Mouse (Mus musculus): ENCODE data around the gene Rwdd4a. TPM values are rescaled to one million over a fixed set of nuclear protein-coding genes. Genes with fewer than 3 reads are reported as not detected.

Rwdd4a gene
- polyA plus RNA-seq (2016; fragmentation: Nextera tagmentation; extraction: Ambion mirVana): 32.9 and 34.1 TPM in 2 replicates

DNA sequence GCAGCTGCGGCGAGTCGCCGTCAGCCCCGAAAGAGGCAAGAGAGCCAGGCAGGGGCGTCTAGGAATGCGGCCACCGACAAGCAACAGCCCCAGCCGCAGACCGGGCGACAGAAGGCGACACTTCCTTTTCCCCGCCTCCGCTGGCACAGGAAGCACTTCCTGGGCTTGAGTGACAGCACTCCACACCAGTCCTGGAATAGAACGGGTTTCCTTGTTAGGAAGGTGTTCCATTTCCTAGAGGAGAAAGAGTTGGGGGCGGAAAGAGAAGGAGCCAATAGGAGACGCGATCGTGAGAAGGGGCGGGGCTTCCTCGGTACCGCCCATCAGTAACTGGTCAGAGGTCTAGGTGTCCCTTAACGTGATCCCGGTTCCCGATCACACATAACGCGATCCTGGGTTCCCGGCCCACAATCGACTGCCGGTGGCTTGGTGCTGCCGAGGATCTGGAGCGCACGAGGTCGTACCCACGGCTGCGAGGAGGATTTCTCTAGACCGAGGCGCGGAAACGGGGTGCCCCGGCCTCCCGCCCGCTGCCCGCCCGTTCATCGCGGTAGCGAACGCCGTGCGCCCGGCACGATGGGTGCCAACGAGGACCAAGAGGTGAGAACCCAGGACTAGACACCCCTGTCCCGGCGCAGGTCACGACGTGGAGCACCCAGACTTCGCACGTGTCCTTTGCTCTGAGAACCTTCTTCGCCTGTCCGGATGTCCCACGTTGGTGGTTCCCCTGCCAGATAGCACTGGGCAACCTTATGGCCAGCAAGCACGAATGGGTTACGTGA, at the start of gene Rwdd4a, which contains the start of gene Trappc11:
Gene Rwdd4a, plus strand, starts transcription at position 321 of the 782 bp plus-strand sequence.
Gene Trappc11, minus strand, starts transcription at position 127 of the 782 bp plus-strand sequence.
- peak; percentile 99 for ATAC-seq (ENCODE audit: insufficient number of reproducible peaks, low FRiP score)
- Histone ChIP-seq H3K9ac (peak within 1 kb of the TSS; percentile 93), H3K4me1 (replicated peaks) (peaks cover 16% of the 10 kb centered on the region), H3K4me2 (peak within 1 kb of the TSS; percentile 93), H3K27ac (ENCODE audit: poor library complexity, severe bottlenecking) (peak within 1 kb of the TSS; percentile 95), H3K27me3 (replicated peaks) (no peaks in the 10 kb centered on the region), H3K4me3 (peak within 1 kb of the TSS; percentile 94), H3K36me3 (peaks cover 29% of the 10 kb centered on the region), H3K9me3 (replicated peaks) (no peaks in the 10 kb centered on the region)
- under 1% methylated on average over 65 of the region's 65 CpGs for WGBS

- WGBS: 93% methylated on average over 3 of the region's 3 CpGs
- H3K27me3 ChIP-seq (replicated peaks): no peaks in the 10 kb centered on the region
- no peak for ATAC-seq (ENCODE audit: insufficient number of reproducible peaks, low FRiP score)
- peaks cover 43% of the 10 kb centered on the region for H3K36me3 ChIP-seq
- no peaks in the 10 kb centered on the region for H3K4me1 ChIP-seq (replicated peaks)
- H3K9ac ChIP-seq: no peak overlapping the region
- peaks cover 13% of the 10 kb centered on the region for H3K9me3 ChIP-seq (replicated peaks)
- H3K4me3 ChIP-seq: no peak overlapping the region
- H3K27ac ChIP-seq (ENCODE audit: poor library complexity, severe bottlenecking): no peak overlapping the region
- no peak overlapping the region for H3K4me2 ChIP-seq
These were observed 46.2 kb upstream of the Rwdd4a start for GRCm38 (mm10) chr8:47487231-47487630.

- 87% methylated on average over 12 of the region's 12 CpGs for WGBS
- no peaks in the 10 kb centered on the region for H3K9me3 ChIP-seq (replicated peaks)
- H3K27me3 ChIP-seq (replicated peaks): no peaks in the 10 kb centered on the region
- peaks cover 5% of the 10 kb centered on the region for H3K4me1 ChIP-seq (replicated peaks)
- no peak overlapping the region for H3K9ac ChIP-seq
- H3K4me2 ChIP-seq: no peak overlapping the region
- ATAC-seq (ENCODE audit: insufficient number of reproducible peaks, low FRiP score): no peak
- no peak overlapping the region for H3K27ac ChIP-seq (ENCODE audit: poor library complexity, severe bottlenecking)
- no peak overlapping the region for H3K4me3 ChIP-seq
- H3K36me3 ChIP-seq: peaks cover 79% of the 10 kb centered on the region
These were observed 40.4 kb upstream of the Rwdd4a start for GRCm38 (mm10) chr8:47493106-47493505.

DNA sequence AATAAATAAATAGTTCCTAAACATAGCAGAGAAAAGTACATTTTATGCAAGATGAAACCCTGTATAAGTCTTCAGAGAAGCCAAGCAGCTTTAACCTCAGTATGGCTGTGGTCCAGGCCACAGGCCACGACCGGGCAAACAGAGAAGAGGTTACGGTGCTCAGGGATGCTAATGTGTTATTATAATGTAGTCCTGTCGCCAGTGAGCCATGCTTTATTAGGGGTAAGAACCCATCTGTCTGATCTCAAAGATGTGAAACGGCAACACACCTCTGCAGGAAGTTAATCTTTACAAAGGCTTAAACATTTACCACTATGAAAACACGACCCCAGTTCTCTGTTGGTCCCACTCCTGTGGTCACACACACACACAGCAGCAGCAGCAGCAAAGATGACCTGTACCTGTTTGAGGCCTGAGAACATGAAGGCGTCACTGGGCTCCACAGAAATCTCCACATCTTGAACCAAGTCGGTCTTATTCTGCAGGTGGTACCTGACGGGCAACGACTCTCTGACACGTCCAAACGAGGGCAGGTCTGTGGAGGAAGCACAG, 38.8 kb upstream of the Rwdd4a start:
- no peak overlapping the region for H3K4me2 ChIP-seq
- no peak overlapping the region for H3K4me3 ChIP-seq
- peaks cover 5% of the 10 kb centered on the region for H3K4me1 ChIP-seq (replicated peaks)
- 86% methylated on average over 12 of the region's 12 CpGs for WGBS
- H3K9ac ChIP-seq: no peak overlapping the region
- peaks cover 88% of the 10 kb centered on the region for H3K36me3 ChIP-seq
- no peak for ATAC-seq (ENCODE audit: insufficient number of reproducible peaks, low FRiP score)
- no peaks in the 10 kb centered on the region for H3K27me3 ChIP-seq (replicated peaks)
- no peak overlapping the region for H3K27ac ChIP-seq (ENCODE audit: poor library complexity, severe bottlenecking)
- no peaks in the 10 kb centered on the region for H3K9me3 ChIP-seq (replicated peaks)

DNA sequence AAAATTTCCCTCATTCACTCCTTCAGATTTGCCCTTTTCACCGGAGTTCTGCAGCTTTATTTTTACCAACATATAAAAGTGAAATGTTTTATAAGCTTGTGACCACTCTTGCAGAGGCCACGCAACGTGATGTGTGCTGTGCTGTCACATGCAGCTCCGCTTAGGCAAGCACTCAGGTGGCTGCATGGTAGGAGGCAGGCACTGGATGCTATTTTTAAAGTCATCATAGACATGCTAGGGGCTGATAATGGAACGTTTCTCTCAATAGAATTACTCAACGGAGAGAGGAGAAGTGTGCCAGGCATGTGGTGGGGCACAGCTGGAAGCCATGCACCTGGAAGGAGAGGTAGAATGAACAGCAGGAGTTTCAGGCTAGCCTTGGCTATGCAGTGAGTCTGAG, 38.0 kb upstream of the Rwdd4a start:
- H3K27ac ChIP-seq (ENCODE audit: poor library complexity, severe bottlenecking): no peak overlapping the region
- peaks cover 5% of the 10 kb centered on the region for H3K4me1 ChIP-seq (replicated peaks)
- no peaks in the 10 kb centered on the region for H3K9me3 ChIP-seq (replicated peaks)
- no peak overlapping the region for H3K9ac ChIP-seq
- no peak overlapping the region for H3K4me3 ChIP-seq
- no peak for ATAC-seq (ENCODE audit: insufficient number of reproducible peaks, low FRiP score)
- 60% methylated on average over 6 of the region's 6 CpGs for WGBS
- H3K27me3 ChIP-seq (replicated peaks): no peaks in the 10 kb centered on the region
- H3K4me2 ChIP-seq: no peak overlapping the region
- H3K36me3 ChIP-seq: peaks cover 91% of the 10 kb centered on the region

DNA sequence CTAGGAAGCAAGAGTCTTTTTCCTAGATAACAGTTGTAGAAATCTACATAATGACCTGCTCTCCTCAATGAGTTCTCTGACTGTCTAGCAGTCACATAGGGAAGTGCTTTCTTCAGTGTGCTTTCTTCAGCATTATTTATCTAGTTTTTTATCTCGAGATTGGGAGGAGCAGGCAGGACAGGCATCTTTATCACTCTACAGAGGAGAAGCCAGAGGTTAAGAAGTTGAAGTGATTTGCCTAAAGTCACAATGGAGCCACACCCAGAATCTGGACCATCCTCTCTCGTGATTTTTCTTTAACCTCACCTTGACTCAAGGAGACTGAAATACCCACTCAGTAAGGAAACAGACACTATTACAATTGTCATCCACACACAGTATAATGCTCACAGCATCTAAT, 31.5 kb upstream of the Rwdd4a start:
- Histone ChIP-seq H3K4me2 (no peak overlapping the region), H3K9ac (no peak overlapping the region), H3K27me3 (replicated peaks) (no peaks in the 10 kb centered on the region), H3K4me3 (no peak overlapping the region), H3K4me1 (replicated peaks) (no peaks in the 10 kb centered on the region), H3K27ac (ENCODE audit: poor library complexity, severe bottlenecking) (no peak overlapping the region), H3K9me3 (replicated peaks) (no peaks in the 10 kb centered on the region), H3K36me3 (peaks cover 87% of the 10 kb centered on the region)
- no peak for ATAC-seq (ENCODE audit: insufficient number of reproducible peaks, low FRiP score)
- 53% methylated on average over 2 of the region's 2 CpGs for WGBS

- Histone ChIP-seq H3K4me3 (no peak overlapping the region), H3K36me3 (peaks cover 87% of the 10 kb centered on the region), H3K9ac (no peak overlapping the region), H3K4me1 (replicated peaks) (no peaks in the 10 kb centered on the region), H3K27ac (ENCODE audit: poor library complexity, severe bottlenecking) (no peak overlapping the region), H3K9me3 (replicated peaks) (no peaks in the 10 kb centered on the region), H3K4me2 (no peak overlapping the region), H3K27me3 (replicated peaks) (no peaks in the 10 kb centered on the region)
- ATAC-seq (ENCODE audit: insufficient number of reproducible peaks, low FRiP score): no peak
- 93% methylated on average over 13 of the region's 13 CpGs for WGBS
These were observed 30.9 kb upstream of the Rwdd4a start for GRCm38 (mm10) chr8:47502546-47502945.

DNA sequence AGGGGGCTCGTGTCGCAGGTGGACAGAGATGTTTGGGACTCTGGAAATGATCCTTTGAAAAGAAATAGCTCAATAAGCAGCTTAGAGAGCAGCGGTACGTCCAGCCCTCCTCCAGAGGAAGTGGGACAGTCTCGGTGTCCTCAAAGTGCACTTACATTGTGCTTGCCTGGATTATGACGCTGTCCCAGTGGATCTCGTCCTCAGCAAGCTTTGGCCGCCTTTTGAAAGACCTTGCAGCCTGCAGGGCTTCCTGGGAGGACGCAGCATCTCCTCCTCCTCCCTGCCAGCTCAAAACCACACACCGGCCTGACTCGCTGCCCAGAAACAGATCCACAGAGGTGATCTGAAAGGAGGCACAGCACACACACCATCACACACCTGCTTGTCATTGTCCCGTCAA, 28.0 kb upstream of the Rwdd4a start:
- no peak for ATAC-seq (ENCODE audit: insufficient number of reproducible peaks, low FRiP score)
- Histone ChIP-seq H3K4me2 (no peak overlapping the region), H3K4me1 (replicated peaks) (no peaks in the 10 kb centered on the region), H3K27me3 (replicated peaks) (no peaks in the 10 kb centered on the region), H3K27ac (ENCODE audit: poor library complexity, severe bottlenecking) (no peak overlapping the region), H3K9me3 (replicated peaks) (no peaks in the 10 kb centered on the region), H3K9ac (no peak overlapping the region), H3K4me3 (no peak overlapping the region), H3K36me3 (peaks cover 84% of the 10 kb centered on the region)
- WGBS: 87% methylated on average over 12 of the region's 12 CpGs

- 88% methylated on average over 9 of the region's 9 CpGs for WGBS
These were observed 22.5 kb upstream of the Rwdd4a start for GRCm38 (mm10) chr8:47510930-47511329.

GRCm38 (mm10) chr8:47513601-47514000, 19.9 kb upstream of the Rwdd4a start:
- Histone ChIP-seq H3K36me3 (peaks cover 72% of the 10 kb centered on the region), H3K27me3 (replicated peaks) (no peaks in the 10 kb centered on the region), H3K4me2 (no peak overlapping the region), H3K4me3 (no peak overlapping the region), H3K9me3 (replicated peaks) (no peaks in the 10 kb centered on the region), H3K4me1 (replicated peaks) (no peaks in the 10 kb centered on the region), H3K27ac (ENCODE audit: poor library complexity, severe bottlenecking) (no peak overlapping the region), H3K9ac (no peak overlapping the region)
- WGBS: 93% methylated on average over 15 of the region's 15 CpGs
- ATAC-seq (ENCODE audit: insufficient number of reproducible peaks, low FRiP score): no peak

More at GRCm38 (mm10) chr8:47510930-47511329, 22.5 kb upstream of the Rwdd4a start:
- no peak overlapping the region for H3K4me2 ChIP-seq
- H3K4me3 ChIP-seq: no peak overlapping the region
- no peak overlapping the region for H3K9ac ChIP-seq
- peak; percentile 91 for ATAC-seq (ENCODE audit: insufficient number of reproducible peaks, low FRiP score)
- H3K4me1 ChIP-seq (replicated peaks): no peaks in the 10 kb centered on the region
- no peaks in the 10 kb centered on the region for H3K9me3 ChIP-seq (replicated peaks)
- peaks cover 74% of the 10 kb centered on the region for H3K36me3 ChIP-seq
- H3K27ac ChIP-seq (ENCODE audit: poor library complexity, severe bottlenecking): no peak overlapping the region
- no peaks in the 10 kb centered on the region for H3K27me3 ChIP-seq (replicated peaks)

DNA sequence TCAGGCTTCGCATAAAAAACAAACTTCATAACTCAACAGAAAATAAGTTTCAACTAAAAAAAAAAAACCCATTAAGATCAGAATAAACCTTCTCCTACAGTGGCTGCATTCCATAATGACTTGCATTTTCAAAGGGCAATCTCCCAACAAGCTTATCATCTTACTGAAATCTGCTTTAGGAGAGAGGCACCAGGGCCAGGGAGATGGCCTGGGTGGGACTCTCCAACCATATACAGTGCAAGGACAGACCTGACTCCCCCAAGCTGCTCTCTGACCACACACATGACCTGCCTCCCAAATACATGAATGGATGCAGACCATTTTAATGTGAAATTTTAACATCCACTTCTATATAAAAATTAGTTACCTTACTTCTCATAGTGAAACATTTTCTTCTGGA, 5.4 kb upstream of the Rwdd4a start:
- H3K9me3 ChIP-seq (replicated peaks): no peaks in the 10 kb centered on the region
- ATAC-seq (ENCODE audit: insufficient number of reproducible peaks, low FRiP score): no peak

More for the DNA sequence above, 5.4 kb upstream of the Rwdd4a start:
- Histone ChIP-seq H3K27me3 (replicated peaks) (no peaks in the 10 kb centered on the region), H3K4me3 (no peak overlapping the region), H3K4me2 (no peak overlapping the region), H3K36me3 (peaks cover 54% of the 10 kb centered on the region), H3K9ac (no peak overlapping the region), H3K27ac (ENCODE audit: poor library complexity, severe bottlenecking) (no peak overlapping the region), H3K4me1 (replicated peaks) (peaks cover 11% of the 10 kb centered on the region)
- WGBS: 94% methylated on average over 1 of the region's 1 CpGs

All from heart, embryonic 12.5 days (tissue).